Mouse (Mus musculus) brain, embryonic 14.5 days (tissue): ENCODE data around the gene Morn3. TPM values are rescaled to one million over a fixed set of nuclear protein-coding genes. Genes with fewer than 3 reads are reported as not detected.

ENCODE experiments used
- DNase-seq: peaks from one replicate; pipeline ENCODE4 v3.0.0-alpha.2; 2011; ENCODE audit warnings: low read depth
- CTCF ChIP-seq: fragments of 200-500 bp; IDR thresholded peaks from 2 replicates; pipeline ENCODE4 v1.5.1; 2012; ENCODE audit warnings: inconsistent platforms, mild to moderate bottlenecking, moderate library complexity, borderline replicate concordance; ENCODE audit not compliant: insufficient read depth, insufficient read length; ENCODE audit errors: extremely low read depth
- POLR2A ChIP-seq: fragments of 200-500 bp; IDR thresholded peaks from 2 replicates; pipeline ENCODE4 v1.6.1; 2012; ENCODE audit warnings: mild to moderate bottlenecking, inconsistent platforms, borderline replicate concordance; ENCODE audit not compliant: poor library complexity, insufficient read depth, insufficient read length, severe bottlenecking; ENCODE audit errors: extremely low read depth
- polyA plus RNA-seq: library from polyadenylated mRNA; depleted of rRNA; stranded (reverse); fragments of >200 nt; gene quantifications from 2 replicates; pipeline ENCODE4 v1.2.3, GENCODE M21; 2012

Morn3 gene
- polyA plus RNA-seq, 1 experiment, result 0.59 TPM

DNA sequence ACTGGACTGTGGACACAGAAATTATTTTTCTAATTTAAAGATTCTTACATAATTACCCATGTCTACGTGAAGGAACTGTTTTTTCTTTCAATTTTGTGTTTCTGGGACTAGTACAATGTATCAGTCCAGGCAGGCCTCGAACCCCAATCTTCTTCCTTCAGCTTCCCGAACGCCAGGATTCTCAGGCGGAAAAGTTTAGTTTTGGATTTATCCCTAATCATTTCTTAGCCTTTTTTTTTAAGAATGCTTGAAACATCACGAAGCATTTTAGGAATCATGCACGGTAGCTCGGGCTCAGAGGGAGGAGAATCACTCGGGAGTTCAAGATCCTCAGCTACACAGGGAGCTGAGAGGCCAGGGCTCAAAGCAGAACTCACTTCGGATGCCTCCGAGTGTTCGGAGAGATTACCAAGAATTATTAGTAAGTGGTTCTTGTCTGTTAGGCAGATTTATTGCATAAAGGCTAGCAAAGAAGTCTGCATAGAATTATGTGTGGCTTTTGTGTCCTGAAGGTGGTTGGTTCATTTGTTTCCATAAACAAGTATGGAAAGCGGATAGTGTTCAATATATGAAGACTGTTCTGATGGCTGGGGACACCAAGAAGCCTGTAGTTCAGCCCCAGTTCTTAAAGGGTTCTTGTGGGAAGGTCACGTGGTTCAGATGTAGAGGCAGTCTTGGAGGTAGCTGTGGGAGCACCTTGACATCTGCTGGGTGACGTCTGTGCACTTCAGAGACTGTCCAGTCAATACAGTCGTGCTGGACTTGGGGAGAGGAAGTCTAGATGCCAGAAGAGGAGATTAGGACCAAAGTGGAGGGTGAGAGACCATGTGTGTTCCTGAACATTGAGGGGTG is 11.7 kb upstream of the Morn3 start:
- no peak for TF ChIP-seq POLR2A
- TF ChIP-seq CTCF, result no peak
- DNase-seq, result no peak

DNA sequence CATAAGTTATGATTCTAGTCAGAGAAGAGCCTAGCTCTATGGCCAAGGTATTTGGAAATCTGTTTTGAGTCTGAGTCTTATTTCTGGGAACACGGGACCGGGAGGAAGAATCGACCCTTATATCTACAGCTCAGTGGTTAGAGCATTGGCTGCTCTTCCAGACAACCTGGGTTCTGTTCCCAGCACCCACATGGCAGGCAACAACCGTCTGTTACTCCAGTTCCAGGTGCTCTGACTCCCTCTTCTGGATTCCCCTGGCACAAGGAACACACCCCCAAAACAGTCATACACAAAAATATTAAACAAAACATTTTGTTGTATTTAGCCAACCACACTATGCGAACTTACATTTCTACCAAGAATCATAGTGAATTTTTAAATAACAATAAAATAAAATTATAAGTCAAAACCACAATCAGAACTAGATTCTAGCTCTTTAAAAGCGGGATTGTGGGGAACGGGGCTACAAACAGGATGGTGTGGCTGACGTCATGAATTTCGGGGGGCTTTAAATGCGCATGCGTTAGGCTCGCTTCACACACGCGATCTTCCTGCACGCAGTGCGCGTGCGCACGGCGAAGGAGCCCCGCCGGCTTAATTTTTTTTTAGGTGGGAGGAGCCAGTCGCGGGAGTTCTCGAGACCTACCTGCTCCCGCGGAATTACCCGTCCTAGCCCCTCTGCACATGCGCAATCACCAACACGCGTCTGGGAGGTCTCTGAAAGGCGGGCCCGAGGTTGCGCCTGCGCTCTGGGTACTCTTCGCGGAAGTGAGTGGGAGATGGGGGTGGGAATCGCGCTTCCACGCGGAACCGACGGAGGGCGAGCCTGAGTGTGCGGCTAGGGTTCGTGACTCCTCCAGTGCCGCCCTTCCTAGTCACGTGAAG is 10.8 kb upstream of the Morn3 start:
- peak; percentile 100 for DNase-seq
- peak; percentile 49; the same call in 1 of the 2 replicates for TF ChIP-seq CTCF
- peak; percentile 55; the same call in 1 of the 2 replicates for TF ChIP-seq POLR2A

DNA sequence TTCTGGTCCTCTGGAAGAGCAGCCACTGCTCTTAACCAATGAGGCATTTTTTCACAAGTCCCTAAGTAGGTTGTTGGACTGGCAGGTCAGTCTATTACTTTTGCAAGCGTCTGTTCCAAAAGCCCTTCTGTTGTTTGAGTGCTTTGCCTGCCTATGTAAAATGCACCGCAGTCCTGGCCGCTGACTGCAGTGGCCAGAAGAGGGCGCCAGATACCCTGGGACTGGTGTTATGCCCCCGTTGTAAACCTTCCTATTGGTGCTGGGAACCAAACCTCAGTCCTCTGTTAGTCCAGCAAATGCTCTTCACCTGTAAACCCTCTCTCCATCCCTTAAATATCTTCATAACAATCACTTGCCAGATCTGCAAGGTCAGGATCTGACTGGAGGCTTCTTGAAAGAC is 4.9 kb upstream of the Morn3 start:
- DNase-seq, result no peak
- no peak for TF ChIP-seq CTCF
- no peak for TF ChIP-seq POLR2A

DNA sequence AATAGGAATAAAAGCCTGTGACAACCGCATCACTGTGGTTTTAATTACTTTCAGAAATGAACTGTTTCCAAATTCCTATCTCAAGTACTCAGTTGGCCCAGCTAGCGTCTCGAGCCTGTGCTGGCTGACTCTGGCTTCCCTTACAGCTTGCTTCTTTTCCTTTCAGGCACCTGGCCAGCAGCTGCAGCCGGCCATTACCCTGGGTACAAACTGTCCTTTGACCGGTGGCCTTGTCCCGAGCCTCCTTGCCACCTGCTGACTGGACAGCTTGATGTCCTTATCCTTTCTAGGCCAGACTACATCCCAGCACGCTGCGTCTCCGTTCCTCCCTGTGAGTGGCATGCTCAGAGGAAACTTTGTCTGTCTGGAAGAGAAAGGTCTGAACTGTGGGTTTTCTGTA is 4.1 kb upstream of the Morn3 start:
- DNase-seq, result no peak
- TF ChIP-seq POLR2A, result no peak
- TF ChIP-seq CTCF, result no peak

DNA sequence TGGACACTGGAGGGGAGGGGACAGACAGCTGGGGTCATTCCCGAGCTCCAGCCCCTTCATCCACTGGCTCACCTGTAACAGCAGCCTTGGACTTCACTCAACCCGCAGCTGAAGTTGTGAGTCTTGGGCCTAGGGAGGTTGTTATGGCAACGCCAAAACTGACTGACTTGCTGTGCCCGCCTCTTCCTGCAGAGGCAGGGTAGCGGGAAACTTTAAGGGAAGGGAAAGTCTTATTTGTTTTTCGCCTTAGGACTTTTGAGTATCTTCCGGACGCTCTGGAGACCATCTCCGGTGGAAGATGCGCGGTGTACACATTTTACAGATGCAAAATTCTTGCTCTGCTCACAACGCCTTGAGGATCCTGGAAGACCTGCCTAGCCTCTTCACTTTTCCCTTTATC is 2.5 kb upstream of the Morn3 start:
- TF ChIP-seq POLR2A (no peak), CTCF (peak; percentile 28; the same call in 1 of the 2 replicates)
- DNase-seq, result peak; percentile 80

DNA sequence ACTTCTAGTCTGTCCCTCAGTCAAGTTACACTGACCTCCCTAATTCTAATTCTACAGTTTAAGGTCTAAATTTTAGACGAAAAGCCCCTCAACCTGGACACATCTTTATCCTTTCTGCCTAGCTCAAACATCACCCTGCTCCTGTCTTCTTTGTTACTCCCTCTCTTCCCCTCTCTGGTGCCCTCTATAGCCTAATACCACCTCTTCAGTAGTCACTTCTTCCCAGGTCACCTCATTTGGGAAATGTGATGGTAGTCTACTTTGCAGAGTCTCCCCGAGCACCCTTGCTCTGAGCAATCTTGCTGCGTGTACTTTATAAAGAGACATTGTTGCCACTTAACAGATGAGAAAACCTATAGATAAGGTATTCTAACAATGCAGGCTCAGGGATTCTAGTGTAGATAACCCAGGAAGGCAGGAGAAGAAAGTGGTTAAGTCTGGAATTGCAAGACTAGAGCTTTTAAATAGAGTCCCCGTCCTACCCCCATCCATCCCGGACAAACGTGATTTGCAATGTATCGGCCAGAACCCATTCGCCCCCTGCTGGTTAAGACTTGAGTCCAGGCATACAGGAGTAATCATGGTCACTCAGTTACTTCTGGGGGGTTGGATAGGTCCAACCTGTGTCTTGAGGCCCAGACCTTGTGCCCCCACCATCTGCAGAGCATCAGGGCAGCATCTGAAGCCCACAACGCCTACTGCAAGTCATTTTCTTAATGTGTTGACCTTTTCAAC is 1.1 kb downstream of the Morn3 start:
- DNase-seq, result peak; percentile 83
- TF ChIP-seq CTCF (peak; percentile 70), POLR2A (no peak)

DNA sequence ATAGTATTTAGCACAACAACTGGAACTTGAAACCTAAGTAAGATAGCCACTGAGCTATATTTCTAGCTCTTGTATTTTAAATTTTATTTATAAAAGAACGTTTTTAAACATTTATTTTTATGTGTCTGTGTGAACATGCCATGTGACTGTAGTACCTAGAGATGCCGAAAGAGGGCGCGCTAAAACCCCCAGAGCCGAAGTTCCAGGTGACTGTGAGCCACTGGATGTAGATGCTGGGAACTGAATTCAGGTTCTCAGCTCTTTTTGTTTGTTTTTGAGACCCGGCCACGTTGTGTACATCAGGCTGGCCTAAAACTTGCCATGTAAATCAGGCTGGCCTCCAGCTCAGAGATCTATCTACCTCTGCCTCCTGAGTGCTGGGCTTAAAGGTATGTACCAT is 3.0 kb downstream of the Morn3 start:
- DNase-seq, result no peak
- TF ChIP-seq CTCF, result peak; percentile 57; the same call in 1 of the 2 replicates
- no peak for TF ChIP-seq POLR2A

DNA sequence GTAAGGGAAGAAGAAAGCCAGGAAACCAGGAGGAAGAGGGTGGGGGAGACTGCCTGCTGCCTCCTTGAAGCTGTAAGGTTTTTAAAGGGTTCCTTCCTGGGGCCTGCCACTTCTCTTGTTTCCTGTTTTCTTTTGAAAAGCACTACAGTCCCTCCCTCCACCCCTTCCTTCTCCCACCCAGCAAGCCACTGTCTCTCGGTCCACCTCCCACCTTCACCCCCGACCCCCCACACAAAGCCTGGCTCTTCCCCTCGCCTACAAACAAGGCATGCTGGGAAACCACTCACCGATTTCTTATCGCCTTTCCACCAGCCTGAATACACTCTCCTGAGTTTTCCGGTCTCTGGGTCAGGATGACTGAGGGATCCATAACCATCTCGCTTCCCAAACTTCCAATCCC is 6.0 kb downstream of the Morn3 start:
- no peak for TF ChIP-seq POLR2A
- TF ChIP-seq CTCF, result no peak
- no peak for DNase-seq

DNA sequence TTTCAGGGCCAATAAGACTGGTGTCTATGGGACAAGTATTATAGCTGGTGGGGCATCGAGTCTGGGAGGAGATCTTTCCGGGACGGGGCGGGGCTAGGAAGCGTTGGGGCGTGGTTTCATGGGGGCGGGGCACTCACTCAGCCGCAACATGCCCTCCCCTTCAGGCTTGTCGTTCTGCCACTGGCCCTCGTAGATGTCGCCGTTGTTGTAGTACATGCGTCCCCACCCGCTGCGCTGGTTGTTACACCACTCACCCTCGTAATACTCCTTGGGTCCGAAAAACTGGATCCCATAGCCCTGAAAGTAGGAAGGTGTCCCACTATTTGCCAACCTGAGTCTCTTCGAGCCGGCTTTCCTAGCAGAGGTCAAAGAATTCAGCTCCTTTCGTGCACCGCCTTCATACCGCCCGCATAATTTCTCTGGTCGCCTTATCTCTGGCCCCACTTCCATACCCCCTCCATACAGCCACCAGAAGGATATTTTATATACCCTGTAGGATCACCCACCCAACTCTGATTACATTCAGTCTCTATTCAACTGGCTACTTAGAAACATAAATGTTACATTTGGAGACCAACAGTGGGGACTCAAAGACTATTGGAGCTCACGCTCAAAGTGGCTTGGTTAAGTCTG is 7.6 kb downstream of the Morn3 start:
- peak; percentile 47 for DNase-seq
- TF ChIP-seq POLR2A, result no peak
- no peak for TF ChIP-seq CTCF

DNA sequence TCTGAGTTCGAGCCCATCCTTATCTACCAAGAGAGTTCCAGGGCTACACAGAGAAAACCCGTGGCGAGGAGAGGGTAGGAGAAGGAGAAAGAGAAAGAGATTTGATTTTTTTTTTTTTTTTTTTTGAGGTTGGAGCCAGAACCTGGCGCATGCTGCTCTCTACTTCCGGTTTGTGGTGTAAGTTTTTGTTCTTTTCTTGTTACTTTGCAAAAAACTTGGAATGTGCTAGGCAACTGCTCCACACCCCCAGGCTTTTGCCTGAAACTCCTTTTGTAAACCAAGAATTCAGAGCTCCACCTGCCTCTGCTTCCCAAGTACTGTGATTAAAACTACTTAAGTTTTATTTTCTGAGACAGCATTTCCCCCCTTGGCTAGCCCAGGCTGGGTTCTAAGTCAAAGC is 8.7 kb downstream of the Morn3 start:
- TF ChIP-seq POLR2A (no peak), CTCF (no peak)
- no peak for DNase-seq

DNA sequence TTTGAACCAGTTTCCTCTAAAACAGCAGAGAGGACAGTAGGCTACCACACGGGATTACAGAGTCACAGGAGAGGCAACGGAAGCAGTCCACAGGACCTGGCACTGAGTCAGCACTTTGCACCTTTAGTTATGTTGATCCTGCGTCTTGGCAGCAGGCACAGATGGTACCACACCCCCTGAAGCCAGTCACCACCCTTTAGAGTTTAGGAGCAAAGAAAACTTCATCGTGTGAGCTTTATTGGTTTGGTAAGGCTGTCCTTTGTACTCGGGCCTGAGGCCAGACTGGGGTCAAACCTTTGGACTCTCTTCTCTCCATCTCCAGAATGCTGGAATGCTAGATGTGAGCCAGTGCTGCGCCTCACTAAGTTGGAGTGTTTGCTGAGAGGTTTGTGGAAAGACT is 11.3 kb downstream of the Morn3 start:
- no peak for TF ChIP-seq POLR2A

DNA sequence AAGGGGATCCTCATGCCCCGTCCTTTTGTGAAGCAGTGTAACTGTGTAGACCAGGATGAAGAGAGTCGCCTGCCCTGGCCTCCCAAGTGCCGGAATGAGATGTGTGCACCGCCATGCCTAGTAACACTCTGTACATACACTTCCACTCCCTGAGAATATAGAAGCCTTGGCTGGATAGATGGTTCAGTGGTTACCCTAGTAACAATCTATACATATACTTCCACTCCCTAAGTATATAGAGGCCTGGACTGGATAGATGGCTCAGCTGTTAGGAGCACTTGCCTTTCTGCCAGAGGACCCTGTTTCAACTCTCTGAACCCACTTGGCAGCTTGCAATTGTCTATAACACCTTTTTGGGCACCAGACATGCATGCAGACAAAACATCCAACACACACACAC is 11.7 kb downstream of the Morn3 start:
- DNase-seq, result no peak
- TF ChIP-seq POLR2A, result no peak
- TF ChIP-seq CTCF, result no peak

More for the DNA sequence above, 11.3 kb downstream of the Morn3 start:
- peak; percentile 58 for DNase-seq
